Mouse (Mus musculus) heart, postnatal 25 days (tissue): ENCODE results near the gene Vma21-ps. TPM values are rescaled to one million over a fixed set of nuclear protein-coding genes. Genes with fewer than 3 reads are reported as not detected.
"Not testable (repeated sequence)": the region's sequence is repeated elsewhere in the genome, so short reads cannot be mapped to it uniquely, and the experiment has no call there.

Experiments used
- DNase-seq: peaks from one replicate; pipeline ENCODE4 v3.0.0; 2022; ENCODE audit warnings: low spot score
- intact Hi-C: fragments of 180-260 bp; cut with DNase I; formaldehyde crosslinking; loops from one replicate; pipeline ENCODE4 v1.15.1; 2025
- total RNA-seq, 2 experiments: library from RNA; stranded (reverse); gene quantifications; 2 replicates each; pipeline ENCODE4 v1.2.3; 2021

Gene Vma21-ps
- not detected for total RNA-seq

DNA sequence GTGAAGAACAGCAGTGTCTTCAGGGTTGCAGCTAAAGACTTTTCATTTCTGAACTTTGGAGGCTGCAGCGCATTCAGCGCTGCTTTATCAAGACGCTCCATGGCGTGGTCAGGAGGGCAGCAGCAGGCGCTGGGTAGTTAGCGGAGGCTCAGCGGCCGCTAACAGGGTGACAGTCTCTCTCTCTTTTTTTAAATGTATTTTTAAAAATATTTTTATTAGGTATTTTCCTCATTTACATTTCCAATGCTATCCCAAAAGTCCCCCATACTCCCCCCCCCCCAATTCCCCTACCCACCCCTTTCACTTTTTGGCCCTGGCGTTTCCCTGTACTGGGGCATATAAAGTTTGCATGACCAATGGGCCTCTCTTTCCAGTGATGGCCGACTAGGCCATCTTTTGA lies at the start of gene Vma21-ps:
TSS of gene Vma21-ps (minus strand) at position 101 of the 400 bp plus-strand sequence.
- intact Hi-C loops, DNase-seq: not testable (repeated sequence)

DNA sequence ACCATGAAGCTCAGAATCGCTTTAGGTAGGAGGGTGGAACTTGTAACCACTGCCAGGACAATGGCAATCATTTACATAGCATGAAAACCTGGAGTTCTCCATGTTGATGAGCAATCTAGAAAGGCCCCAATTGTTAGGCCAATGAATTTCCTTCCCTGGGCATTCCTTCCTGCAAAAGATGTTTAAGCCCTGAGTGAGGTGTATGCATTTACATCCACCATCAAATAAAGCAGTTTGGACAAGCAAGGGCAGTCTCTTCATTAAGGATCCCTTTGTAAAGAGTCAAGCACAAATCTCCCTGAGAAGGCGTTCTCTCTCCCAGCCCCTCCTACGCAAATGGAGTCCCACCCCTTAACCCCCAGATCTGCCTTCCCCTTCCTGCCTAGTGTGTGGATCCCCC lies 46.0 kb upstream of the Vma21-ps start:
- intact Hi-C loops = no loop called here
- no peak for DNase-seq

DNA sequence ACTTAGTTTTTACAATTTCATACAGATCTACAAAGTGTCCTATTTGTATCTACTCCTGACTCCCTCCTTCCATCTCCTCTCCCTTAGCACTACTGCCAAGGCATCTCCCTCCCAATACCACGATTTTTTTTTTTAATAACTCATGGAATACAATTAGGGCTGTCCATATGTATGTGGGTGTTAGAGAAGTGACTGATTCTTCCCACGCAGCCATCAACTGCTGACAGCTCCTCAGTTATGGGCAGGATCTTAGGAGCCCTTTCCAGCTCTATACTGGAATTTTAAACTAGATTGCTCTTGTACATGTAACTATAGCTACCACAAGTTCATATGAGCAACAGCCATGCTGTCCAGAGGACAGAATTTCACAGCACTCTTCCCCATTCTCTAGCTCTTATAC lies 33.6 kb upstream of the Vma21-ps start:
- intact Hi-C loops = no loop called here
- no peak for DNase-seq

DNA sequence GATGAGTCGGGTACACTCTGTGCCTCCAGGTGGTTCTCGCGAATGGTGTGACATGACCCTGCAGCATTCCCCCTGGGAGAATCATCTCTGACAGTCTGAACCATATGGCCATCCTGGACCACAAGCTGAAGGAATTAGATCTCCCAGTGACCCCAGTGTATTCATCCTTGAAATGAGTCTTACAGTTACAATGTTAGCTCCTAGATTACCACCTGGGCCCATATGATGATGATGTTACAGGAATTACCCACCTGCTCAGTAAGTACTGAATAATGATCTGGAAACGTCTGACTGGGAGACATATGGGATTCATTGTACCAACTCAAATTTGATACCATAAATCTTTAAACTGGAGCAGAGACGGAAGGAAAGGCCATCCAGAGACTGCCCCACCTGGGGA lies 29.4 kb upstream of the Vma21-ps start:
- intact Hi-C loops = no loop called here
- no peak for DNase-seq

DNA sequence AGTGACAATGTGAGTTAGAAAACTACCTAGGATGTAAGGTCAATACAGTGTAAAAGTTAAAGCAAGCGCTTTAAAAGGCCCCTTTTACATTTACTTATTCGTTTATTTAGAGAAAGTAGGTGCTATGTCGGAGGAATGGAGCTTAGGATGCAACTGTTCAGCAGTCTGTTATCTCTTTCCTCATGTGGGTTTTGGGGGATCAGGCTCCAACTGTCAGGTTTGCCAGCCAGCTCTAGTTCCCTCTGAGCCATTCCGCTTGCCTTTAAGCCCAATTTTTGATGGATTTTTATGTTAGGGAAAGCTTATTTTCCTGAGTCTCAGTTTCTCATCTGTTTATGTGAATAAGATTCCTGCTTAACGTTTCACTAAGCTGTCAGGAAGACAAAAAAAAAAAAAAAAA lies 22.3 kb upstream of the Vma21-ps start:
- intact Hi-C loops = no loop called here
- no peak for DNase-seq

DNA sequence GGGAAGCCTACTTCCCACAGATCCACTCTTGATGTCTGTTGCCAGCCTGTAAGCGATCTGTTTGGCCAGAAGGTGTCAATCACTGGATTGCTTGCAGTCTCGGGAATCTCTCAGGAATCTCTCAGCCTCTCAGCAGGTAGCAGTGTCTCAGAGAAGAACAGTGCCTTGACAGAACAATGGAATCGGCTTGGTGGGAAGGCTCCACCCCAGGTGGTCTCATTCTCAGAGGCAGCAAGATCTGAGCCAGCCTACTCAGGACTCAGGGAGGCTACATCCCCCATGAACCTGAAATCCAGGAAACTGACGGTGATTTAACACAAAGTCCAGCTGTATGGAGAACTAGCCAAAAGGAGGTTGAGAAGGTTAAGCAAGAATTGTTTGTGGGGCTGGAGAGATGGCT lies 20.5 kb upstream of the Vma21-ps start:
- intact Hi-C loops = no loop called here
- DNase-seq = no peak

DNA sequence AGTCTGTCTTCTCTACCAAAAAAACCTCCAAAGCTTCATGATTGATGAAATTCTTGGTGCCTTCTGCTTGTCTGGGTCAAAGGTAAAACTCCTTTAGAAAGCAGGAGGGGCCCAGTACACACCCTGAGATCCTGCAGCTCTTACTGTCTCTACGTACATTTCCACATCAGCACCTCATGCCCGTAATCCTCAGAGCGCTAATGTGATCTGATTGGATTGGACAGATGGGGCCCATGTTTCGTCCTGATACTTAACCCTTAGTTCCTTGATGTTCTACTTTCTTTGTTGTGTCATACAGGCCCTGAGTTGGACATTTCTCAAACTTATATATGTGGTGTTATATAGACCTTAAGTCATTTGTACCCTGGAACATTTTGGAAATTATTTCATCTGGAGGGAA lies 9.6 kb downstream of the Vma21-ps start:
- no peak for DNase-seq
- intact Hi-C loops = no loop called here

DNA sequence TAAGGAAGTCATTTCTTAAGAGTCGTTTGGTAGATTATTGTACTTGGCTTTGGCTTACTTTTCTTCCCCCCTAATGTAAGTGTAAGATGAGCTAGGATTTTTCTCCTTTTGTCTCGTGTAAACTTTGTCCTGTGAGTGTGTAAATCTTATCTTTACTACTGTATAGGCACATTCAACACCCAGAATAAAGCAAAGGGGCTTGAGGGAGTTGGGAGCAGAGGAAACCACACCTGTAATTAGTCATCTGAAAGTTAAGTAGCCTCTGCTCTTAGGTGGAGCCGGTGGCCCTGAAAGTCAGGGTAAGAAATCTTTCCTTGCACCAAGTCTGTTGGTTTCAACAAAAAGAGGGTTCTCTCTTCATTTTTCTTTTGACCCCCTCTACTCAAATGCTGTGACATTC lies 23.6 kb downstream of the Vma21-ps start:
- intact Hi-C loops = no loop called here
- no peak for DNase-seq

DNA sequence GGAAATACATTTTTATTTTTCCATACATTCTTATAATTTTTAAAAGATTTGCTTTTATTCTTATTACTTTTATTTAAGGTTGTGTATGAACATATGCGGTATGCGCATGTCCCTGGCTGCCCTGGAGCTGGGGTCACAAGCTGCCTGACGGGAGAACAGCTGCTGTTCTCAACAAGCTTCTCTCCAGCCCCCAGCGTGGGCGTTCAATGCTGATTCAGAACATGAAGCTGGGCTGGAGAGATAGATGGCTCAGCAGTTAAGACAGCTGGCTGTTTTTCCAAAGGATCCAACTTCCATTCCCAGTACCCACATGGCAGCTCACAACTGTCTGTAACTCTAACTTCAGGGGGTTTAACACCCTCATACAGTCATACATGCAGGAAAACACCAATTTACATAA lies 35.7 kb downstream of the Vma21-ps start:
- intact Hi-C loops = no loop called here
- no peak for DNase-seq

DNA sequence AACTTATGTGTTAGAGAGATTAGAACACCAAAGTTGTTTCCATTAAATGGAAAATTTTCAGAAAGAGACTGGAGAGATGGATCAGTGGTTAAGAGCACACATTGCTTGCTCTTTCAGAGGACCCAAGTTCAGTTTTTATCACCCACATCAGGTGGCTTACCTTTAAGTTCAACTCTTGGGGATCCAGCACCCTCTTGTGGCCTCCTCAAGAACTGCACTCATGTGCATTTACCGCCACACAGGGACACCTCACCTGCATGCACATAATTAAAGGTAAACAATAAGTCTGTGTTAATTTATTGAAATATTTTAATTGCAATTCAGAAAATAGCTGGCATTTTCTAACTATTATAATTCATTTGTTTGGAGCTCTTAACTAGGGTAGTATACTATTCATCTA lies 37.3 kb downstream of the Vma21-ps start:
- no peak for DNase-seq
- intact Hi-C loops = no loop called here

Other genes starting within 250 kb of the Vma21-ps start
- 1 to 10 TPM; 3.1 to 4.5 TPM for gene Smc2, start 58.0 kb downstream of the Vma21-ps start, total RNA-seq
- gene Toporsl, start 99.0 kb upstream of the Vma21-ps start, total RNA-seq = not detected